Mouse (Mus musculus): ENCODE measurements around the gene Tmem200a.

The Tmem200a gene

GRCm38 (mm10) chr10:26078521-26079142 is at the start of gene Tmem200a:
Gene Tmem200a (minus strand): TSS chr10:26079052.
- DNase-seq (ENCODE audit: low spot score), result peak; percentile 28

- no peak for DNase-seq (ENCODE audit: low spot score)
Observed at GRCm38 (mm10) chr10:26119822-26120183, 41.0 kb upstream of the Tmem200a start.

GRCm38 (mm10) chr10:26119067-26119821 is 40.4 kb upstream of the Tmem200a start:
- DNase-seq (ENCODE audit: low spot score), result no peak

- DNase-seq (ENCODE audit: low spot score), result no peak
Observed at GRCm38 (mm10) chr10:26114409-26114808, 35.6 kb upstream of the Tmem200a start.

GRCm38 (mm10) chr10:26103330-26103982 is 24.6 kb upstream of the Tmem200a start:
- DNase-seq (ENCODE audit: low spot score), result no peak

- DNase-seq (ENCODE audit: low spot score), result no peak
Observed at GRCm38 (mm10) chr10:26082081-26082480, 3.2 kb upstream of the Tmem200a start.

GRCm38 (mm10) chr10:26079678-26080077 is 826 bp upstream of the Tmem200a start:
- no peak for DNase-seq (ENCODE audit: low spot score)

GRCm38 (mm10) chr10:26077671-26078481 is 976 bp downstream of the Tmem200a start, which contains the start of gene Gm9767:
Gene Gm9767 (plus strand): TSS chr10:26078255.
- DNase-seq (ENCODE audit: low spot score), result no peak

- no peak for DNase-seq (ENCODE audit: low spot score)
Observed at GRCm38 (mm10) chr10:26076949-26077348, 1.9 kb downstream of the Tmem200a start.

- no peak for DNase-seq (ENCODE audit: low spot score)
Observed at GRCm38 (mm10) chr10:26071986-26072385, 6.9 kb downstream of the Tmem200a start.

- DNase-seq (ENCODE audit: low spot score), result no peak
Observed at GRCm38 (mm10) chr10:26063071-26063470, 15.8 kb downstream of the Tmem200a start.

- DNase-seq (ENCODE audit: low spot score), result no peak
Observed at GRCm38 (mm10) chr10:26059662-26060307, 19.1 kb downstream of the Tmem200a start.

- DNase-seq (ENCODE audit: low spot score), result no peak
Observed at GRCm38 (mm10) chr10:26051177-26051576, 27.7 kb downstream of the Tmem200a start.

- DNase-seq (ENCODE audit: low spot score), result peak; percentile 74
Observed at GRCm38 (mm10) chr10:26034931-26035330, 43.9 kb downstream of the Tmem200a start.

GRCm38 (mm10) chr10:26018740-26019139 is 60.1 kb downstream of the Tmem200a start:
- DNase-seq (ENCODE audit: low spot score), result no peak

GRCm38 (mm10) chr10:26014298-26014697 is 64.6 kb downstream of the Tmem200a start:
- no peak for DNase-seq (ENCODE audit: low spot score)

GRCm38 (mm10) chr10:26008948-26009347 is 69.9 kb downstream of the Tmem200a start:
- DNase-seq (ENCODE audit: low spot score), result no peak

- no peak for DNase-seq (ENCODE audit: low spot score)
Observed at GRCm38 (mm10) chr10:26005471-26005870, 73.4 kb downstream of the Tmem200a start.

- no peak for DNase-seq (ENCODE audit: low spot score)
Observed at GRCm38 (mm10) chr10:26000893-26001292, 78.0 kb downstream of the Tmem200a start.

- no peak for DNase-seq (ENCODE audit: low spot score)
Observed at GRCm38 (mm10) chr10:25999291-25999930, 79.4 kb downstream of the Tmem200a start.

- no peak for DNase-seq (ENCODE audit: low spot score)
Observed at GRCm38 (mm10) chr10:25984056-25984455, 94.8 kb downstream of the Tmem200a start.
